Mouse (Mus musculus): Measurements from ENCODE around the gene Nrxn3.

Nrxn3 gene

DNA sequence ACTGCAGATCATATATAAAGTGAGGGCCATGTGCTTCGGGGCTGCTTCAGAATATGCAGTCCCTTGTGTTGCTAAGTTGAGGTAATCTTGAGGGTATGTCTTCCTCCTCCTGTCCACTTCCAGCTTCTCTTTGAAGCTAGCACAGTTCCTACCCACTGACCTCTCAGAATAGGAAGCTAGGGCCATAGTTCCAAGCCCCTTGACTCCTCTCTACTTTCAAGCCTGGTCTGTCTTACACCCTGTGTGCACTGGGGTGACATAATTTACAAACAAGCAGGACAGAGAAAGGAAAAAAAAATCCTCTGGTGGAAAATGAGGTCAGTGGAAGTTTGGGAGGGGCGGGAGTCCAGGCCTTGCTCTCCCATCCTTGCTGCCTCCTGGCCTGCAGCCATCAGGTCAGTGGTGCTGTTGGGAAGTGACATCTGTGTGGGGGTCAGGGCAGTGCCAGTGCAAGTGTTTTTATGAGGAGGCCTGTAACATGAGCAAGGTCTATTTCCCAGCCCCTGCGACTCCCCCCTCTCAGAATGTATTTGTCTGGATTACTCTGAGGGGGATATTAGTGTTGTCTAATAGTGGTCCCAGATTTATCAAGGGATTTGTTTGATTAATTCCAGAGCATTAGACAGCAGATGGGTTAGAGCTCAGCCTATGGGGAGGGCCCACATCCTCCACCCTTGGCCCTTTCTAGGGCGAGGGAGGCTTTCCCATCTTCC lies 96.1 kb downstream of the Nrxn3 start:
- DNase-seq, result peak; percentile 22

GRCm38 (mm10) chr12:88819335-88819709 lies 96.6 kb downstream of the Nrxn3 start:
- DNase-seq, result no peak

GRCm38 (mm10) chr12:88820131-88820530 lies 97.5 kb downstream of the Nrxn3 start:
- no peak for DNase-seq

DNA sequence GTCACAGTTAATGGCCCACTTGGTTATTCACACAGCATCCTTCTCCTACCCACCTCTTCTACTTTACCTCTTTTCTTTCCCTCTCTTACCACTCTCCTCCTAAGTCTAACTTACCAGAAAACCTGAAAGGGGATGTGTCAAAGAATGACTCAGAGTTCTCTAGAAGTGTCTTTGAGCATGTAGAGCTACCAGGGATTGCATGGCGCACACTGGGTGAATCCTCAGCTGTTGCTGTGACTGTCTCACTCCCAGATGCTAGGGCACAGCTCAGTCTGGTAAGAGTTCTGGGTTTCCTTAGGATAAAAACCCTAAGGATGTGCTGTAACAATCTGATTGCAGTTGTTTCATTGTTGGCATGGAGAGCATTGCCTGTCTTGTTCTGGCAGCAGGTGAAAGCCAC lies 108.2 kb downstream of the Nrxn3 start:
- no peak for DNase-seq

DNA sequence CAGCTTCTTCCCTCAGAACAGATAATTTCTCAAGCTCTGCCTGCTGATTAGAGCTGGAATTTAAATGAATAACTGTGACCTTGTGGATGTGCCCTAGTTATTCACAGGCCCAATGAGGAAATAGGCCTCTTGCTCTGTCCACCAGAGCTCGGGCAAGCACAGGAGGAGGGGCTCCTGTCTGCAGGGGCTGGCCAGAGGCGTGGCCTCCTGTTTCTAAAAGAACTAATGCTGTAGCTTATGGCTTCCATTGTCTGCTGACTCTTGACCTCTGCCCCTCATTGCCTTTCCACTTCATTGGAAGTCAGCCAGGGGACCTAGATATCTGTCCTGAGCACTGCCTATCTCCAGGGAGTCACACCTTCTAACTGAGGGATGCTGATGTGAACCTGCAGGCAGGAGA lies 113.1 kb downstream of the Nrxn3 start:
- no peak for DNase-seq

DNA sequence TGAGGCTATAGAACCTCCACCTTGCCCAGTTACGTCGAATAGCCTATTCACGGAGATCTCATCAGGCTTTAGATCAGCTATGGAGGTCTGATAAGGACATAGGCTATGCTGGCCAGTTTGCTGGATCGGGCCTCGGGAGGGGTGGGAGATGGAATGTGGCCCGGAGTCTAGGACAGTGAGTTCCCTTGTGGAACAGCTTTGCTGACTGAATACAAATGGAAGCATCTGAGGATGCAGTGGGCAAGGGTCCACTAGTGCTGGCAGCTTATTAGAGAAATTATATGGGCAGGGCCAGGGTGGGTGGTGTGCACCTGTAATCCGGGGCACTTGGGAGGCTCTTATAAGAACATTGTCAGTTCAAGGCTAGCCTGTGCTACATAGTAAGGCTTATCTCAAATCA lies 117.0 kb downstream of the Nrxn3 start:
- DNase-seq, result no peak

DNA sequence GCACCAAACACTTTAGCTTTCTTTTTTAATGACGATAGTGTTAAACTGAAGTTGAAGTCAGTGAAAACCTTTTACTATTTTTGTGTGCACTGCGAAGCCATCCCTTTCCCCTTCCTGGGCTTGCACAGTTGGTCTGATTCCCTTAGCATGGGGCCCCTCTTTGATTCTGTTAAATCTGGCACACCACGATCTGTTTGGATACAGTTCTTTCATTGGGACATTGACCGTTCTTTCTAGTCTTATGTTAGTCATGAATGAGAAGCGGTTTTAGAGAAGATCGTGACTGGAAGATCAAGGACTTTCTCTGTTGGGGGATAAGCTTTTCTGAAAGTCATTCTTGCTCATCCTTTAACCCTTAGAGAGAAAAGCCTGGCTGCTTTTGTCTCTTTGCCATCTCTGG lies 118.7 kb downstream of the Nrxn3 start:
- no peak for DNase-seq

- no peak for DNase-seq
These were observed 127.9 kb downstream of the Nrxn3 start for GRCm38 (mm10) chr12:88850400-88851179.

DNA sequence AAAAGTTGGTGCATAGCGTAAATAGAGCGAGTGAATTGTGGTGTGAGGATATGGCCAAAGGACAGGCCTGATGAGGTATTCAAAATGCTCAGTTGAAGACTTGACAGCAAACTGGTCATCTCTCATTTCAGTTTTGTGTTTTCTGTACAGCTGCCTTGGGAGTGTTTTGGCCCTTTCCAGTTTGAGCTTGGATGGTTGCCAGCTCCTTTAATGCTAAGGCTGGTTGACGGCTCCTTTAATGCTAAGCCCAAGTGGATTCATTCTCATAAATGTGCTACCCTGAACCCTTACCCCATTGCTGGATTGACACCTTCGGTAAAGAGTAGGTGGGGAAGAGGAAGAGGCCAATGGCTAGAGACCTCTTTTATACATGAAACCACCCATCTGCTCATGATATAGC lies 131.4 kb downstream of the Nrxn3 start:
- no peak for DNase-seq

DNA sequence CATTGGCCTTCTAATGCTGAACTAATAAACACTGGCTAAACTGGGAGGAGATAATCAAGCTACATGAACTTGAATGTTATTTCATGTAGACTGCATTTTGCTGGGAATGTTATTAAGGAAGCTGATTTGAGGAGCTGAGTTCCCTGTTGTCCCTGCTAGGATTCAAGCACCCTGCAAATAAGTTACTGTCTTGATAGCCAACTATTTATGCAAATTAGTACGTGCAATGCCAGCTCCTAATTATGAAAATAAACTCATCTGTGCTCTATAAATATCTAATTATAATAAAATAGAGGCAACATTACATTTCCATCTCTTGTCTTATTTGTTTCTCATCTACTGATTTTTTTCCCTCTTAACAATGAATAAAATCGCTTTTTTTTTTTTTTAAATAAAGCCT lies 135.0 kb downstream of the Nrxn3 start:
- DNase-seq, result no peak

- no peak for DNase-seq
These were observed 137.0 kb downstream of the Nrxn3 start for GRCm38 (mm10) chr12:88859456-88860345.

- DNase-seq, result no peak
These were observed 137.7 kb downstream of the Nrxn3 start for GRCm38 (mm10) chr12:88860397-88860796.

DNA sequence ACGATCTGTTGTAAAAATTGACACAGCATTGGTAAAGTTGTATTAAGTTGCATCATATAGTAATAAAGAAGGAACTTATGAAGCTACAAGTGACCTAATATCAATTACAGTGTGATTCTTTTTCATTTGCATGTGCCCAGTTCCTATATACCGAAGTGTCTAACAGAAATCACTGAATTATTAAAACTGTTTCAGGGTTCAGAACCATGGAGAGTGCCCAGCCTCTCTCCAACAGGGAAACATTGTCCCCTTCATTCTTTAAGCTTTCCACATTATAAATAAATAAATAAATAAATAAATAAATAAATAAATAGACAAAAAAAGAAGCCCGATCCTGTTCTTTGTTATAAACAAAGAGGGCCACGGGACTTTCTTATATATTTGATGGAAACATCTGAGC lies 140.4 kb downstream of the Nrxn3 start:
- DNase-seq, result peak; percentile 8

DNA sequence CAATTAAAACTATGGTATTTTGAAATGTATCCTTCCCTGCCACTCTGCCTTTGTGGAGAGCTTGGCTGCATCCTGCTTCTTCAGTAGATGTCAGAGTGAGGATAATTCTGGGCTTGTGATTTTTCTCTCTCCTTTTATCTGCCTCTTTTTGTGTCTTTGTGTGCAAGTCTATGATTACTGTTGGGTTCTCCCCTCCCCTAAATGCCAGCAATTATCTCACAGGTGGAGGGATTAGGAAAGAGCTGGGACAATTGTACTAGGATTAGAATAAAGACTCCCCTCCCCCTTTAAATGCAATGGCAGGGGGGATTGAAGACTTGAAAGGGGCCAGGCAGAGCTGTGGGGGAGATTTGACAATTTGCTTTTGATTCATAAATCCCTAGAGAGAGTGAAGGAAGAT lies 145.6 kb downstream of the Nrxn3 start:
- DNase-seq, result no peak

GRCm38 (mm10) chr12:88897331-88897730 lies 174.7 kb downstream of the Nrxn3 start:
- DNase-seq, result no peak

DNA sequence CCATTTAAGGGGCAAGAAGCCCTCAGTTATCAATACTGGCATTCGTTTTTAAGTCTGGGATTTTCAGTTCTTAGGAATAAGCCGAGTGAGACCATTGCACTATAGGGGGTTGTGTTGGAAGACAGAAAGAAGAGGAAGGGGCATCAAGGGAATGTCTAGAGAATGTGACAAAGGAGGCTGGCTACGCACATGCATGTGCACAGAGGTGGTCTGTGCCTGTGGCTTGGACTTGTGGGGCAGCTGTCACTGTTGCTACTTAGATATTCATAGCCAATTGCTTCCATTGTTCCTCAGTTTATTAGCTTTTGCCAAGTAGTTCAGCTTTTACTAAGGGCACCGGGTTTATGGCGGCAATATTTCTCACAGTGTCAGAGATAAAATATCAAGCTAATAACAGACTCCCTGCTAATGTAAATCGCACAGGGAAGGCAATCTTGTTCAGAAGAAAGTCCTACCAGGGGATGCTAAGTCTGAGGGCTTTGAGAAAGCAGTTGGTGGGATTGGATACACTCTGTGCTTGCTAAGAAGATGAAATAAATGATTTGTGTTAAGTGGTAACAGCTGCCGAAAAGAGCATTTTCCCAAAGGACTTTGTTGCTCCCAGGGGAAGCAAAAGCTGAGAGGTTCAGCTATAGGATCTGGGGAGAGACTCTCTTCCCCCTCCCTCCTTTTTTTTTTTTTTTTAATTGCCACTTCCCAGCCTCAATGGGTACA lies 177.5 kb downstream of the Nrxn3 start:
- no peak for DNase-seq

DNA sequence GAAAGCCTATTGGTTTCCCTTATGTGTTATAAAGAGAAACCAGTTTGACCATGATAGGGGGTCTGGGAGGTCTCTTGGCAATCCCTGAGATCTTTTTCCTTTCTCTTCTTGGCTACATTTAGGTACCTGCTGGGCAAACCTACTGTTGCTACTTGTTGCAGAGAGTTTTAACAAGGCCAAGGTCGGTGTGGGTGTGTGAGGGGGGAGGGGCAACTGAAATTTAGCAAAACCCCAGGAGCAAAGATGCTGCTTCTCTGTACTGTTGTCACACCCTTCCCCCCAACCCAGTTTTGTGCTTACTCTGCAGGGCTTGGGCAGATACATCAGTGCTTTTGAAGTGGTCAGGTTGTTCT lies 178.0 kb downstream of the Nrxn3 start:
- DNase-seq, result no peak

DNA sequence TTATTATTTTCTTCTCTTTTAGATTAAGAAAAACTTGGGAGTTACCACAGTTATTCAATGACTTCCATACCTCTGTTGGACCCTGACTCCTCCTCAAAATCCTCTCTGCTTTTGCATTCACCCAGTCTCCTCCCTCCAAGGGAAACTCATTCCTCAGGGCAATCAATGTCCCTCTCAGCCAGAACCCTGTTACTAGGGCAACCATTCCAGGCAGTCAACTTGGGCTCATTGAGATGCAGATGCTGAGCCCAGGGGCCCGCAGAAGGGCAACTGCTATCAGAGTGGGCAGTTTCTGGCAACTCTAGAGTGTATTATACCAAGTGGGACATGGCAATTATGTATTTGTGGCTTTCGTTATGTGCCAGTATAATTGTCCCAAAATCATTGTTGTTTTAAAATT lies 188.1 kb downstream of the Nrxn3 start:
- no peak for DNase-seq

- DNase-seq, result no peak
These were observed 194.1 kb downstream of the Nrxn3 start for GRCm38 (mm10) chr12:88916752-88917151.

DNA sequence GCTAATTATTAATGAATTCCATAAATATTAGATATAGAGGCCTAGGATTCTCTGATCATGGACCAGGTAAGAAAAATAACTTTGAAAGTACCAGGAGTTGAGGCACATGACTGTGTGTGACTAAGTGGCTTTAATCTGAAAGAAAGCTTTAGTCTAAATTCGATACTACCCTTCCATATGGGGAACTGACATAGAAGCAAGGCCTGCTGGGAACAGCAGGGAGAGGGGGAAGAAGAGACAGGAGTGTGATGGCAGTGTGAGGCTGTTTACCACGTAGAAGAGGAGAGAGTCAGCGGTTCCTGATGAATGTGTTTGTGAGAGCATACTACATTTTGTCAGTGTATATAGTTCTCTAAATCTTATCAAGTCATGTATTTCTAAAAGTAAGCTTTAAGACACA lies 202.2 kb downstream of the Nrxn3 start:
- no peak for DNase-seq

DNA sequence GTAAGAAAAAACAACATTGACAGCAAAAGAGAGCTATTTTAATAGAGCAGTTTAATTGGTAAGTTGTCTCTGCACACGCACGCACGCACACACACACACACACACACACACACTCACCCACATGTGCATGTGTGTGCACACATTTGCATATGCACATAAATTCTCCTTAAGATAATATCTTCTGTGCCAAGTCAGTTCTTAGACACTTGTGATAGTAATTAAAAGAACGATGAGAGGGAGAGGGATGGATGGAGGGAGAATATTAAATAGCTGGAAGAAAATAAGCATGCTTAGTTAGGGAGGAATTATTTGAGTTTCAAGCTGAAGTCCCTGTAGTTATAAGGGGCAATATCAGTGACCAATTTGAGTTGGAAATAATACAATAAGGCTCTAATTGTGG lies 203.6 kb downstream of the Nrxn3 start:
- no peak for DNase-seq

- no peak for DNase-seq
These were observed 209.0 kb downstream of the Nrxn3 start for GRCm38 (mm10) chr12:88931713-88932112.

DNA sequence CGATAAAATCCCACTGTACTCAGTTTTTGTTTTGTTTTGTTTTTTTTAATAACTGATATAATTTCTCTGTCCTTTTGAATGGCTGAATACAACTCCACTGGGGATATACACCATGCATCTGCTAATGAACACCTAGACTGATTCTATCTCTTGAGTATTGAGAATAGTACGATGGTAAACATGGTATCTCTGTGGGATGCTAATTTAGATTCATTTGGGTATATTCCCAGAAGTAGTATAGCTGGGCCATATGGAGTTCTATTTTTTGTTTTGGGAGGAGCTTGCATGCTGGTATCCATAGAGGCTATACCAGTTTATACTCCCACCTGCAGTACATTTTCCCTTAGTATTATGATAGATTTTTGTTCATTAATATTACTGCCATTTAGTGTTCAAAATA lies 217.0 kb downstream of the Nrxn3 start:
- no peak for DNase-seq

All from lung, postnatal 10 days (tissue).